Mouse (Mus musculus): ENCODE results near the gene 4632433K11Rik. TPM values are rescaled to one million over a fixed set of nuclear protein-coding genes. Genes with fewer than 3 reads are reported as not detected.

The 4632433K11Rik gene
- not detected for polyA plus RNA-seq (2015; fragmentation: Illumina TruSeq; extraction: RNeasy Lipid Tissue Mini Kit (QIAGEN cat#74804); ENCODE audit: low read depth, low replicate concordance)

GRCm38 (mm10) chr7:5033818-5034217 is at the start of gene 4632433K11Rik:
Gene 4632433K11Rik, plus strand, starts transcription at chr7:5034118.

GRCm38 (mm10) chr7:4996003-4996895 is 37.7 kb upstream of the 4632433K11Rik start, which contains the start of gene Zfp579:
Gene Zfp579, minus strand, starts transcription at chr7:4996158.

DNA sequence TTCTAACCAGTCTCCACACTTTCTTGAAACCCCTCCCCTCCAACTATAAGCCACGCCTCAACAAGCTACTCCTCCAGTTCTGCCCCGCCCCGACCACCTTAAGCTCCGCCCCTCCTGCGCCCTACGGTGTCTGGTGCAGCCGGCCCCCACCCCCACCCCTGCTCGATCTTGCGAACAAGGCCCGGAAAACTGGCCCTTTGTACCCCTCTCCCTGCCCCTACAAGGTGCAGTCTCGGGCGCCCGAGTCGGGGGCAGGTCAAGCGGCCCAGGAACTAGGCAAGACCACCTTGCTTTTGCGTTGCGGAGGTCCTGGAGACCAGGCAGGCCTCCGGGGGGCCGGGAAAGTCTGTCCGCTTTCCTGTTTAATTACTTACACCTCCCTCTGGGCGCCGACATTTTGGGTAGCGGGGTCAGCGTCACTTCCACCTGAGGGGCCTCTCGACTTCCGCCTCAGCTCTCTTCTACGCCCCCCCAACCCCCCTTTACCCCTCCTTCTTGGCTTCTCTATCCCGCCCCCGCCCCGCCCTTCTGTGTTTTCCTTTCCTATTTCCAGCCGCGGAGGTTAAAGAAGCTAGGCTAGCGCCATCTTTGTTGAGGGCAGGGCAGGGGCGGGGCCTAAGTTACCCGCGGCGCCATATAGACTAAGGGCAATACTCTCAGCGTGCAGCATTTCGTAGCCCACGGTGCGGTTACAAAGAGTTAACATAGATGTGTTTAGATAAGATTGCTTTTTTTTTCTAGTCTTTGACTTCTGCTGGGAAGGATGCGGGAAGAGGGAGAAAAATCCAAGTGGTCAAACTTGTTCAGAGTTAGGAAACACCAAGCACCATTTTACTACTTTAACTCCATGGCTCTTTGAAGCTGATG is 19.4 kb upstream of the 4632433K11Rik start, which contains the start of the genes Zfp524 and Fiz1:
Zfp524 (plus strand) TSS at position 165 of the 867 bp plus-strand sequence.
Fiz1 (minus strand) TSS at position 447 of the 867 bp plus-strand sequence.

GRCm38 (mm10) chr7:5015118-5016001 is 18.6 kb upstream of the 4632433K11Rik start, which contains the start of gene Gm44973:
Gene Gm44973, plus strand, starts transcription at chr7:5015496.

DNA sequence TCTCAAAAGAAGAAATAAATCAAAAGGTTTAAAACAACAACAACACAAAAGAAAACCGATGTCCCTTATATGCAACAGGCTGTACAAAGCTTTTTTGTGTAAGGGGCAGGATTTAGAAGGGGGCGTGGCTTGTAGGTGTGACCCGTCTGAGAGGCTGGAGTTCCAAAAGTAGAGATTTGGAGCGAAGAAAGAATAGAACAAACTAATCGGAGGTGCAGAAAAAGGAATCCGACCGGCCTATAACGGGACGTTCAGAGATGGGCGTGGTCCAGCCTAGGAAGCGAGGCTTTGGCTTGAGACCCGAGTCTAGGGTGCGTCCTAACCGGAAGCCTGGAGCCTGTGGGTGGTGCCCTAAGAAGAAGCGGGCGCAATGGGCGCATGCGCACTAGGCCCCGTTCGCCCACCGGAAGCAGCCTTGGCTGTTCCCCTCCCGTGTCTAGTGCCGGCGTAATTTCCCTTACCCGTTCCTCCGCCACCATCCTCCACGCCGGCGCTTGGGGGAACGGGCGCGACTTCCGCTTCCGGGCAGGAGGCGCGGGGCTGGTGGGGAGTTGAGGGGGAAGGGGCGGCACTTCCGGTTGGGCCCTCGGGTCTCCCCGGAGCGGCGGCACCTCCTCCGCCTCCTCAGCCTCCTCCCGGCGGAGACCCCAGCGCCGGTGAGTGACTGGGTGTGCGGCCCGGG is 13.8 kb upstream of the 4632433K11Rik start, which contains the start of the genes Zfp865 and Ccdc106:
Zfp865 (plus strand) TSS at position 377 of the 682 bp plus-strand sequence.
Ccdc106 (plus strand) TSS at position 554 of the 682 bp plus-strand sequence.

DNA sequence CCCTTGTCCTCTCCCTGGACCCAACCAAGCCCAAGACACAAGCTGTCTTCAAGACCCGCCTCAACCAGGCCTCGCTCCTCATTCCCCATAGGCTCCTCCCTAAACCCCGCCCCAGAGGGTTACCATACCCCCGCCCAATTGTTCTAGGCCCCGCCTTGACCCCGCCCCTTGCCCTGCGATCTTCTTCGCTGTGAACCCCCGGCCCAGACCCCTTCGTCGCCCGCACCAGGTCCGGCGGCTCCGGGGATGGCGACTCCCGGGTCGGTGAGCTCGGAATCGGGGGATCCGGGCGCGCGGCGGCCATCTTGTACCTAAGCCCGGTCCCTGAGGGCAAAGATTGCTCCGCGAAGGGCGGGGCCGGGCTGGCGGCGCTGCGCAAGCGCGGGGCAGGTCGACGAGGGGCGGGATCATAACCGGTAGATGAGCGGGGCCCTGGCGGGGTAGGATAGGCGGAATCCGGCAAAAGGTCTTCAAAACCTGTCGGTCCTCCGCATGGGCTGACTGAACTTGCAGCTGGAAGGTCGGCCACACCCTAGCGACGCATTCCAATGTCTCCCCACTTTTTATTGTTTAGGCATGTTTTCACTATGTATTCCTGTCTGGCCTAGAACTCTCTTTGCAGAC is 4.3 kb downstream of the 4632433K11Rik start, which contains the start of gene Zfp784:
Zfp784 (minus strand) TSS at position 338 of the 624 bp plus-strand sequence.

GRCm38 (mm10) chr7:5051193-5052192 is 17.6 kb downstream of the 4632433K11Rik start, which contains the start of gene Zfp580:
Gene Zfp580, plus strand, starts transcription at chr7:5051538.

DNA sequence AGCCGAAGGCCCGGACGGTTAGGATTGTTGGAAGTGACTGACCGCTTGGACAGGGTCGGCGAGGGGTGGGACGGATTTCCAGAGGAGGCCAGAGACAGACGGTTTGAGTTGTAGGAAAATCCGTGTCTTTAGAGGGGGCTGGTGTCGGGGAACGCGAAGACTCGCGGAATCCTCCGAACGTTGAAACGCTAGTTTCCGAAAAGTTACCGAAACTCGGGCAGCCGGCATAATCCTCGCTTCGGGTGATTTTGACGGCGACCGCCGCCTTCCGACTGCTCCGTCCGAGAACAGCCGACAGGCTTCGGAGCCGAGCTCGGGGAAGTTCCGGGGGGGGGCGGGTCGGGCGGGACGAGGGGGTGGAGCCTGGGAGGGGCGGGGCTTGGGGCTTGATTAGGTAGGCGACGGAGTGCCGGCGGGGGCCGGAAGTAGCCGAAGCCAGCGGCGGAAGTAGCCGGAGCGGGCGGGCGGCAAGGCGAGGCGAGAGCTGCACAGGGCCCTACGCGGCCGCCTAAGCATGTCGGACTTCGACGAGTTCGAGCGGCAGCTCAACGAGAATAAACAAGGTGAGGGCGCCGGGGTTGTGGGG is 27.9 kb downstream of the 4632433K11Rik start, which contains the start of gene U2af2:
U2af2 (plus strand) TSS at position 370 of the 586 bp plus-strand sequence.

DNA sequence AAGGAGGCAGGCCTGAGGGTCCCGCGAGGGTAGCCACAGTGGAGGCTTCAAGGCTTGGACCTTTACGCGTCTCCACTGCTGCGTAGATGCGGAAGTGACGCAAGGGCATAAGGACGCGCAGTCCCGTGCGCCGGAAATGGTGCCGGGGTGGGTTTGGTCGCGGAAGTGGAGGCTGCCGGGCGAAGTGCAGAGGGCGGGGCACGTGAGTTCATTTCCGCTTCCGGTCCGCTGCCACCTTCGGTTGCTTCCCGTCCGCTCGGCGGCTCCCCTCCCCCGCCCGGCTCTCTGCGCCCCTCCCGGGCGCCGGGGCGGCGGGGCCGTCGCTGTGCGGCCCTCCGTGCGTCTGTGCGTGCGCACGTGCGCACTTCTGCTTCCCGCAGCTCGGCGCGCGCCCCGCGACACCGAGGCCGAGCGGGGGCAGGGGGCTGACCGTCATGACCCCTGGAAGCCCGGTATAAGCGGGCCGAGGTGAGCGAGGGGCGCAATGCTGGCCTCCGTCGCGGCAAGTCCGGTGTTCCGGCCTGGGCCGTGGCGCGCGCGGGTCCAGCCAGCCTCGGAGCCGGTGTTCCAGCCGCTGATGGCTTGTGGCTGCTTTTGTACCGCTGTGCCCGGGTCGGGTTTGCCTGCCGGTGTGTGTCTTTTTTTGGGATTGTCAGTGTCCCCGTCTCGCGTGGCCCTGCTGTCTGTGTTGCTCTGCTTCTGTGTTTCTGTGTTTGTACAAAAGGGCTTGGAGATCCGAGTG is 46.3 kb downstream of the 4632433K11Rik start, which contains the start of gene Epn1:
Epn1 (plus strand) TSS at position 226 of the 742 bp plus-strand sequence.

Other genes starting within 250 kb of the 4632433K11Rik start
- 1.4 TPM for gene Tmem238, start 244.5 kb upstream of the 4632433K11Rik start, polyA plus RNA-seq (2015; fragmentation: Illumina TruSeq; extraction: RNeasy Lipid Tissue Mini Kit (QIAGEN cat#74804); ENCODE audit: low read depth, low replicate concordance)
- gene Rpl28, start 241.2 kb upstream of the 4632433K11Rik start, polyA plus RNA-seq (2015; fragmentation: Illumina TruSeq; extraction: RNeasy Lipid Tissue Mini Kit (QIAGEN cat#74804); ENCODE audit: low read depth, low replicate concordance): 466 TPM
- gene Ube2s, start 221.5 kb upstream of the 4632433K11Rik start, polyA plus RNA-seq (2015; fragmentation: Illumina TruSeq; extraction: RNeasy Lipid Tissue Mini Kit (QIAGEN cat#74804); ENCODE audit: low read depth, low replicate concordance): 175 TPM
- 75.7 TPM for gene Shisa7, start 189.4 kb upstream of the 4632433K11Rik start, polyA plus RNA-seq (2015; fragmentation: Illumina TruSeq; extraction: RNeasy Lipid Tissue Mini Kit (QIAGEN cat#74804); ENCODE audit: low read depth, low replicate concordance)
- 10.4 TPM for gene Isoc2b, start 163.9 kb upstream of the 4632433K11Rik start, polyA plus RNA-seq (2015; fragmentation: Illumina TruSeq; extraction: RNeasy Lipid Tissue Mini Kit (QIAGEN cat#74804); ENCODE audit: low read depth, low replicate concordance)
- 16.9 TPM for gene Isoc2a, start 157.0 kb upstream of the 4632433K11Rik start, polyA plus RNA-seq (2015; fragmentation: Illumina TruSeq; extraction: RNeasy Lipid Tissue Mini Kit (QIAGEN cat#74804); ENCODE audit: low read depth, low replicate concordance)
- not detected for gene Gm36210, start 127.6 kb upstream of the 4632433K11Rik start, polyA plus RNA-seq (2015; fragmentation: Illumina TruSeq; extraction: RNeasy Lipid Tissue Mini Kit (QIAGEN cat#74804); ENCODE audit: low read depth, low replicate concordance)
- 5.6 TPM for gene Zfp628, start 118.9 kb upstream of the 4632433K11Rik start, polyA plus RNA-seq (2015; fragmentation: Illumina TruSeq; extraction: RNeasy Lipid Tissue Mini Kit (QIAGEN cat#74804); ENCODE audit: low read depth, low replicate concordance)
- gene Nat14, start 112.1 kb upstream of the 4632433K11Rik start, polyA plus RNA-seq (2015; fragmentation: Illumina TruSeq; extraction: RNeasy Lipid Tissue Mini Kit (QIAGEN cat#74804); ENCODE audit: low read depth, low replicate concordance): 103 TPM
- gene Ssc5d, start 108.3 kb upstream of the 4632433K11Rik start, polyA plus RNA-seq (2015; fragmentation: Illumina TruSeq; extraction: RNeasy Lipid Tissue Mini Kit (QIAGEN cat#74804); ENCODE audit: low read depth, low replicate concordance): 1.2 TPM
- gene Sbk2, start 69.7 kb upstream of the 4632433K11Rik start, polyA plus RNA-seq (2015; fragmentation: Illumina TruSeq; extraction: RNeasy Lipid Tissue Mini Kit (QIAGEN cat#74804); ENCODE audit: low read depth, low replicate concordance): 0.45 TPM
- 1.1 TPM for gene Sbk3, start 63.0 kb upstream of the 4632433K11Rik start, polyA plus RNA-seq (2015; fragmentation: Illumina TruSeq; extraction: RNeasy Lipid Tissue Mini Kit (QIAGEN cat#74804); ENCODE audit: low read depth, low replicate concordance)
- 16.7 TPM for gene Zfp579, start 38.0 kb upstream of the 4632433K11Rik start, polyA plus RNA-seq (2015; fragmentation: Illumina TruSeq; extraction: RNeasy Lipid Tissue Mini Kit (QIAGEN cat#74804); ENCODE audit: low read depth, low replicate concordance)
- gene Zfp524, start 19.7 kb upstream of the 4632433K11Rik start, polyA plus RNA-seq (2015; fragmentation: Illumina TruSeq; extraction: RNeasy Lipid Tissue Mini Kit (QIAGEN cat#74804); ENCODE audit: low read depth, low replicate concordance): 10.3 TPM
- gene Fiz1, start 19.4 kb upstream of the 4632433K11Rik start, polyA plus RNA-seq (2015; fragmentation: Illumina TruSeq; extraction: RNeasy Lipid Tissue Mini Kit (QIAGEN cat#74804); ENCODE audit: low read depth, low replicate concordance): 15.9 TPM
- not detected for gene Gm44973, start 18.6 kb upstream of the 4632433K11Rik start, polyA plus RNA-seq (2015; fragmentation: Illumina TruSeq; extraction: RNeasy Lipid Tissue Mini Kit (QIAGEN cat#74804); ENCODE audit: low read depth, low replicate concordance)
- 17.7 TPM for gene Zfp865, start 13.7 kb upstream of the 4632433K11Rik start, polyA plus RNA-seq (2015; fragmentation: Illumina TruSeq; extraction: RNeasy Lipid Tissue Mini Kit (QIAGEN cat#74804); ENCODE audit: low read depth, low replicate concordance)
- gene Ccdc106, start 13.6 kb upstream of the 4632433K11Rik start, polyA plus RNA-seq (2015; fragmentation: Illumina TruSeq; extraction: RNeasy Lipid Tissue Mini Kit (QIAGEN cat#74804); ENCODE audit: low read depth, low replicate concordance): 63.8 TPM
- 6.4 TPM for gene Zfp784, start 4.3 kb downstream of the 4632433K11Rik start, polyA plus RNA-seq (2015; fragmentation: Illumina TruSeq; extraction: RNeasy Lipid Tissue Mini Kit (QIAGEN cat#74804); ENCODE audit: low read depth, low replicate concordance)
- 17.7 TPM for gene Zfp580, start 17.4 kb downstream of the 4632433K11Rik start, polyA plus RNA-seq (2015; fragmentation: Illumina TruSeq; extraction: RNeasy Lipid Tissue Mini Kit (QIAGEN cat#74804); ENCODE audit: low read depth, low replicate concordance)
- gene U2af2, start 28.0 kb downstream of the 4632433K11Rik start, polyA plus RNA-seq (2015; fragmentation: Illumina TruSeq; extraction: RNeasy Lipid Tissue Mini Kit (QIAGEN cat#74804); ENCODE audit: low read depth, low replicate concordance): 167 TPM
- 312 TPM for gene Epn1, start 46.1 kb downstream of the 4632433K11Rik start, polyA plus RNA-seq (2015; fragmentation: Illumina TruSeq; extraction: RNeasy Lipid Tissue Mini Kit (QIAGEN cat#74804); ENCODE audit: low read depth, low replicate concordance)
- not detected for gene Rfpl4, start 82.8 kb downstream of the 4632433K11Rik start, polyA plus RNA-seq (2015; fragmentation: Illumina TruSeq; extraction: RNeasy Lipid Tissue Mini Kit (QIAGEN cat#74804); ENCODE audit: low read depth, low replicate concordance)
- 0.49 TPM for gene Rasl2-9, start 91.8 kb downstream of the 4632433K11Rik start, polyA plus RNA-seq (2015; fragmentation: Illumina TruSeq; extraction: RNeasy Lipid Tissue Mini Kit (QIAGEN cat#74804); ENCODE audit: low read depth, low replicate concordance)
- not detected for gene Vmn1r55, start 115.6 kb downstream of the 4632433K11Rik start, polyA plus RNA-seq (2015; fragmentation: Illumina TruSeq; extraction: RNeasy Lipid Tissue Mini Kit (QIAGEN cat#74804); ENCODE audit: low read depth, low replicate concordance)
- gene Vmn1r56, start 162.6 kb downstream of the 4632433K11Rik start, polyA plus RNA-seq (2015; fragmentation: Illumina TruSeq; extraction: RNeasy Lipid Tissue Mini Kit (QIAGEN cat#74804); ENCODE audit: low read depth, low replicate concordance): not detected
- not detected for gene Vmn1r57, start 184.4 kb downstream of the 4632433K11Rik start, polyA plus RNA-seq (2015; fragmentation: Illumina TruSeq; extraction: RNeasy Lipid Tissue Mini Kit (QIAGEN cat#74804); ENCODE audit: low read depth, low replicate concordance)

Data from brain, adult 10 weeks (tissue).